Mouse (Mus musculus): ENCODE results near the gene Pon3.

DNA sequence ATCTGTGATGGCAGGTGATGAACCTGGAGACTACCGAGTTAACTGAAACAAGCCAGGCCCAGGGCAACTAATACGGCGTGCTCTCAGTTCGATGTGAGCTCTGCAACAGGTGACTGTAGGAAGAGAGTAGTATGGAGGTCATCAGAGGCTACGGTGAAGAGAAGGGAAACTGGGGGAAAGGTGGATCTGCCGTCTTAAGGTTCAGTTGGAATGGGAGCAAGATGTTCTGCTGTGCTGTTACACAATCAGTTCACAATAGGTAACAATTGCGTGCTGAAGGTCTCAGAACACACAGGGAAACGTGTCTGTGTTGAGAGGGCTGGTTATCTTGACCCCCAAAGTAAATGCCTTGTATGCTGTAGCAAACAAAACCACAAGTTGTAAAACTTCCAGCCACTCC, 48.9 kb upstream of the Pon3 start:
- TF ChIP-seq CTCF (IDR thresholded peaks at IDR 0.05; ENCODE audit: low read depth, low read length), result no peak
- no peak for TF ChIP-seq GATA2 (IDR thresholded peaks at IDR 0.05; ENCODE audit: borderline replicate concordance, low read depth, low read length)
- no peak for TF ChIP-seq POLR2AphosphoS5 (IDR thresholded peaks at IDR 0.05; ENCODE audit: insufficient replicate concordance, low read depth, low read length)
- TF ChIP-seq GATA1 (IDR thresholded peaks at IDR 0.05; ENCODE audit: borderline replicate concordance, low read length), result no peak
